Mouse (Mus musculus) cerebellum, adult 8-10 months (tissue): ENCODE results near the gene Lamtor2.

Experiments used
- DNase-seq: peaks from one replicate; pipeline ENCODE4 v3.0.0; 2022

Lamtor2 gene

DNA sequence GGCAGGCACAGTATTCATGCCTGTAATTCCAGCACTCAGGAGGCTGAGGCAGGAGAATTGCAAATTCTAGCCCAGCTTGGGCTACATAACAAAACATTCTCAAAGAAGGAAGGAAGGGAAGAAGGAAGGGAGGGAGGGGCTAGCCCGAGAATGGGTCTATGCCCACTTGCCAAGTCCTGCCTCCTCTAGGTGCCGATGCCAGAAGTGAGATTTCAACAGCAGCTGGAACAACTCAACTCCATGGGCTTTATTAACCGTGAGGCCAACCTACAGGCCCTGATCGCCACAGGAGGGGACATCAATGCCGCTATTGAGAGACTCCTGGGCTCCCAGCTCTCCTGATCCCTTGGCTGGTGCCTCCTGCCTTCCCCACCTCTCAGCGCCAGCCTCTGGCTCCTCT lies 15.0 kb upstream of the Lamtor2 start:
- no peak for DNase-seq

DNA sequence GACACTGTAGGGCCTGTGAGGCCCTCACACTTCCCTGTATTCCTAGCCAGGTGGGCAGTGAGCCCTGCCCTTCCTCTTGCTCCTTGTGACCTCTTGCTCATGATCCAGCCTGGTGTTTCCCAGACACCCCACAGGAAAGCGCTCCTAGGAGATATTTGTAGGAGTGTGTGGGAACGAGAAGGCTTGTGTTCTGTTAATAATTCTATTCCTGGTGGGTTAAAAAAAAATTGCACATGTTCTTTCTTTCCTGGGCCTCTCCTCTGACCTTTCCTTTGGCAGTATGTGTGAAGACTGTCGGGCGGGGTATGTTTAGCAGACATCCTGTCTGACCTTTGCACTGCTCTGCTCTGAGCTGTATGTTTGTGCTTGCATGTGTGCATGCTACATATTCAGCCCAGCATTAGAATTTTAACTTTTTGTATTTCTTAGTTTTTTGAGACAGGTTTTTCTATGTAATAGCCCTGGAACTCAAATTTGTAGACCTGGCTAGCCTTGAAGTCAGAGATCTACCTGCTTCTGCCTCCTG lies 13.7 kb upstream of the Lamtor2 start:
- no peak for DNase-seq

DNA sequence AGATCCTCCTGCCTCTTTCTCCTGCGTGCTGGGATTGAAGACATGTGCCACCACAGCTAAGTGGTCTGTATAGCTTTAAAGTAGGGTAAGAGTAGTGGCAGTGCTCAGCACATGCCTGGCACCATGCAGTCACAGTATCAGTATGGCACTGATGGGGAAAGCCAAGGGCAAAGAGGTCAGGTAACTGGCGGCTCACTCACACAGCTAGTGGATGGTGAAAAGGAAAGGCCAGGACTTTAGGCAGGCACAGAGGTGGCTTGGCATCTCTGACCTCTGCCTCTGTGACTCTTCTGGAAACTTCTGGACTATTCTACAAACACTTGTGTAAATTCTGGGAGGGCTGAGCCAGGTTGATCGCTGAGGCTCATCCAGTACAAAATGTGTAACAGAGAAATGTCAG lies 13.2 kb upstream of the Lamtor2 start:
- no peak for DNase-seq

DNA sequence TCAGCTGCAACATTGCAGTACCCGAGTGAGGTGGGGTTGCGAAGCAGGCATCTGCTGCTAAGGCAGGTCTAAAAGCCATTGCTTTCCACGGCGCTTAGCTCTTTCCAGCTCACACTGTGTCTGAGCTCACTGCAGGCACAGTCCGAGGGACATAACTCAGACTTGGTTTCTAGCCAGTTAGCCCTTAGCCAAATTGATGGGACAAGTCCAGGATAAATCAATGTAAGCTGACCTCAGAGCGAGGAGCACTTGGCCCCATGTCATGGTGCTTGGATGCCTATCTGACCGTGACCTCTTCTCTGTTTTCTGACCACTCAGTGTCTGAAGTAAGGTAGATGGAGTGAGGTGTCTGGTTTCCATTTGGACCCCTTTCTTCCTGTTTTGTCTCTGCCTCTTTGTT lies 11.1 kb upstream of the Lamtor2 start:
- DNase-seq = no peak

DNA sequence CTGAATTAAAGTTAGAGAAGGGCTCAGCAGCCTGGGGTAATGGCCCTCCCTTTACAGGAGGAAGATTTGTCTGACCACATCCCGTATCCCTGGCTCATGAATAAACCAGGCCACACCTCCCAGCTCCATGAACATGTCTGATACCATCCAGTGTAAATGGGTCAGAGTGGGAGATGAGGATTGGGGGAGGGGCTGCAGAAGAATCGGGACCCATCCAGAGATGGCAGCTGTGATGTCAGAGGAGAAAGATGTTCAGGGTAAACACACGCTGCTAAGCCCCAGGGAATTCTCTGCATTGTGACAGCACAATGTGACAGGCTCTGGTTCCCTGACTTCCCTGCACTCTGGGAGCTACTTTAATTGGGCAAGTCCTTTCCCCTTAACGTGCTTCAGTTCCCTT lies 10.6 kb upstream of the Lamtor2 start:
- no peak for DNase-seq

- DNase-seq = no peak
These were observed 9.1 kb upstream of the Lamtor2 start for GRCm38 (mm10) chr3:88561989-88562388.

GRCm38 (mm10) chr3:88559596-88559995 lies 6.7 kb upstream of the Lamtor2 start:
- DNase-seq = no peak

GRCm38 (mm10) chr3:88556616-88557015 lies 3.7 kb upstream of the Lamtor2 start:
- no peak for DNase-seq

DNA sequence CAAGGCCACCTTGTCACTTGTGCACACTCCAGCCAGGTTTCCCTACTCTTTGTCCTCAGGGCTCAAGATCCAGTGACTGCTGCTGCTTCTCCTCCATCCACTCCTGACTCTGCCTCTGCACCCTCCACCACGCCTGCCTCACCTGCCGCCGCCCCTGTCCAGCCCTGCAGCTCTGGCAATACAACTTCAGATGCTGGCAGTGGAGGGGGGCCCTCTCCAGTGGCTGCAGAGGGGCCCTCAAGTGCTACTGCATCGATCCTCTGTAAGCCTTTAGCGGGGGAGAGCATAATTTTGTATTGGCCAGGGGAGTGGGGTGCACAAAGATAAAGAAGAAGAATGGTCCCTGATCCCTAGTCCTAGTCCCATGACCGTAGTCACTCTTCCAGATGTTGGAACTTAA lies 2.9 kb upstream of the Lamtor2 start:
- no peak for DNase-seq

DNA sequence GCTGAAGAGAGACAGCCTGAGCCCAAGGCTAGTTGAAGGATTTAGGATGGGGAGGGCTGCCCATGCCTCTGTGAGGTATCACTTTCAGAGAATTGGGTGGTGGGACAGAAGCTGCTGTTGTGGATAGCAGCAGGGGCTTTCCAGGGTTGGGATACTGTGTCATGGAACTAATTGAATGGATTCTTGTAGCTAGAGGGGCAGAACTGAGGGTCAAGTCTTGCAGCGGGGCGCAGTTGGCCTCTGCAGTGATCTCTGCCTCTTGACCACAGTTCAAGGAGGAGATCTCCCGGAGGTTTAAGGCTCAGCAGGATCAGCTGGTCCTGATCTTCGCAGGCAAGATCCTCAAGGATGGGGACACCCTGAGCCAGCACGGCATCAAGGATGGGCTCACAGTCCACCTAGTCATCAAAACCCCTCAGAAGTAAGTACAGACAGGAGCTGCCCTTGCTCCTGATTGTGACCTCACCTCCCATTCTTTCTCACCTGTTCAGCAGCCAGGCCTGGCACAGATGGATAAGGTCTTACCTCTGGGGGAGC lies 2.3 kb upstream of the Lamtor2 start:
- no peak for DNase-seq

GRCm38 (mm10) chr3:88553880-88554586 lies 1.2 kb upstream of the Lamtor2 start:
- DNase-seq = no peak

- peak; percentile 92 for DNase-seq
These were observed 628 bp upstream of the Lamtor2 start, which contains the start of gene Ubqln4 for GRCm38 (mm10) chr3:88553525-88553879. Ubqln4 (plus strand) TSS chr3:88553758.

GRCm38 (mm10) chr3:88552082-88552645 lies 710 bp downstream of the Lamtor2 start:
- no peak for DNase-seq

DNA sequence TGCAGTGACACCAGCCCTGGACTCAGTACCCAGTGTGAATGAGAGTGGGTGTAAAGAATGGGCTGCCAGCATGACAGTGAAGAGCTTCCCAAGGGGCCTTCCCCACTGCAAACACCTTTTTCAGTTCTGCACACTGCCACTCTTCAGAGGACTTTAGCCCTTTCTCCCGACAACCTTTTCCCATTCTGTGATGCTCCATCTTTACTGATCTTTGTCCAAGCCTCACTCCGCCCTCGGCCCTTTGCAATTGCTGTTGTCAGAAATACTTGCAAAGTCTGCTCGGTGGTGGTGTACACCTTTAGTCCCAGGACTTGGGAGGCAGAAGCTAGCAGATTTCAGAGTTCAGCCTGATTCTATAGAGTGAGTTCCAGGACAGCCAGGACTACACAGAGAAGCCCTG lies 1.3 kb downstream of the Lamtor2 start:
- no peak for DNase-seq

DNA sequence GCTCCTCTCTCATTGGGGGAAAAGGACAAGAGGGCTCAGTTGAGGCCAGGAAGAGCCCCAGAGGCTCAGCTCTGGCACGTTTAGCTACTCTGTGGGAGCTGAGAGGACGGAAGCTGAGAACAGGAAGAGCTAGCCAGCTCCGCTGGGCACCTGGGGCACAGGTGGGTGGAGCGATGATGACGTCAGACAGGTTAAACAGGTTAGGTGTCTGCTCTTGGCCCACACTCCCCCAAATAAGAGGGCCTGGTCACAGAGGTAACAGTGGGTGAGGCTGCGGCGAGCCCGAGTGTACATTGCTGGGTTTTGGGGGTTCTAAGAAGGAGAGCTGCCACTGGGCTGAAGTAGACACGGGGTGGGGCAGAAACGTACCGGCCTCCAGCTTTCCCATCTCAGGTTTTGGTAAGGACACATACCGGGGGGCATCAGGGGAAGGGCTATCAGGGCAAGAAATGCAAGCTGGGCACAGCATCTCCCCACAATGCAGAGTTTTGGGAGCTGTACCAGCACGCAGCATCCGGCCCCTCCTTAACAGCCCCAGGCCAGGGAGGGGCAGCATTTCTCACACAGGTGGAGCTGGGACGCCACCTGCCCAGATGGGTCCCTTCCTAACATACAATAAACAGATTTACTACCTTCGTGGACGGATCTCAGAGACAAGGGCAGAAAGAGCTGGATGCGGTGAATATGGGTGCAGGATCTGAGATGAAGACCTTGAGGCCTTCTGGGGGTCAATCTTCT lies 4.5 kb downstream of the Lamtor2 start, which contains the start of gene Rab25:
Gene Rab25, minus strand, starts transcription at position 121 of the 738 bp plus-strand sequence.
- DNase-seq = no peak

DNA sequence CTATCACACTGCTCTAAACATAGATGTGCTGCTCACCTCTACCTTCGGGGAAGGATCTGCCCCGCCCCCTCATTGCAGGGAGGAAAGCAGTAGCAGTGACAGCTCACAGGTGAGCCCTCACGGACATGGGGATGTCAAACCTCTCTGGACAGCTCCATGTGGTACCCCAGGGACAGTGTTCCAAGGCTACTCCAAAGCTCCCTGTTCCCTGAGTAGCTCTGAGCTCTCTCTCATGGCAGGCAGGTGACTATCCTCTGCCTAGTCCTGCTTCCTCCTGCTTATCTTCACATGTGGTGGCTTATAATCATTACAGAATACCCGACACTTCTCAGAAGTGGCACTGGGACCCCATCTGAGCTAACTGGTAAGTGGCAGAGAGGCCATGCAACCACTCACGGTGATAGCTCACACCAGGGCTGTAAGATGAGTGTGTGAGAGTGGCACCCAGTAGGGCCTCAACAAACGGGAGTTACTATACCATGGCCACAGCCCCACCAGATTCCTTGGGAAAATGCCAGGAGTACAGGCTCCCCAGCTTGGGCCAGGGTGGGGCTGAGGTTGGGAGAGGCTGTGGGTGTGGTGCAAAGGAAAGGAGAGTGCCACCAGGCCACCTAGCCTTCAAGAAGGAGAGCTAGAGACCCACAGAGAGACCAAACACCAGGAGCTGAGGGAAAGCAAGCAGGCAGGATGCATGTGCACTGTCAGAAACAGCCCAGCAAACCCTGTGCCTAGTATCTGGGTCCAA lies 6.0 kb downstream of the Lamtor2 start:
- DNase-seq = no peak

DNA sequence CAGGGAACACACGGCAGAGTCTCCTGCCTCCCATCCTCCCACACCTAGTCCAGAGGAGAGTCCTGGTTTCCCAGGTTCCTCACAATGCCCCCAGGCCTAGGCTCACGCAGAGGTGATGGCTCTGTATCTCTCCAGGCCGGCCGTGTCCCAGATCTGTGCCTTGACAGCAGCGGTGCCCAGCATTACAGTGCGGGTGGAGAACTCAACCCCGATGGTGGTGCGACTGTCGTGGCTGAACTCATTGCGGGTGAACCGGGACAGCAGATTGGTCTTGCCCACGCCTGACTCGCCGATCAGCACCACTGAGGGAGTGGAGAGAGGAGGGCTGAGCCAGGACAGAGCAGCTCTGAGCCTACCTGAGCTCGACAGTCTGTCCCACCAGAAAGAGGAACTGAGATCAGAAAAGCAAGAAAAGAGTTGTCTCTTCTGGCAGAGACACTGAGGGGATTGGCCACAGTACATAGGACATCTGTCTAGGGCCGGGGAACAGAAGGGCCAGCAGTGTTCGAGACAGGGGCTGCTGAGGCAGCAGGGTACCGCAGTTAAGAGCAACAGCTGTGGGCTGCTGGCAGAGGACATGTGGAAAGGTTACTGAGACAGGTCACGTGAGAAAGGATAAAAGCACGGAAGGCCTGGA lies 7.8 kb downstream of the Lamtor2 start:
- DNase-seq = no peak

- DNase-seq = no peak
These were observed 8.4 kb downstream of the Lamtor2 start for GRCm38 (mm10) chr3:88544514-88544913.

- DNase-seq = no peak
These were observed 9.0 kb downstream of the Lamtor2 start for GRCm38 (mm10) chr3:88543651-88544410.

DNA sequence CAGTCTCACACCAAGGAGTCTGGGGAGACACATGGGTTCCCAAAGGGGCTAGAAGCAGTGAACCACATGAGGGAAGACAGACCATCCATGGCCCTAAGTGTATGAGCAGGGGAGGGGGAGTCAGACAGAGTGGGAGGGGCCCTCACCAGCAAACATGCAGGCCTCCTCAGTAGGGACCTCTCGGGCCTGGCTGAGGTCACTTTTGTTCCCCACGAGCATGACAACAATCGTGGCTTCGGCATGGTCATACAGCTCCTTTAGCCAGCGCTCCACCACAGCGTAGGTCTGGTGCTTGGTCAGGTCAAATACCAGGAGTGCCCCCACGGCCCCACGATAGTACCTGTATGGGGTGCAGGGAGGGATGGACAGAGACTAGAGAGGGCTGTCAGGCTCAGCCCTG lies 9.7 kb downstream of the Lamtor2 start:
- no peak for DNase-seq

GRCm38 (mm10) chr3:88542486-88542885 lies 10.4 kb downstream of the Lamtor2 start:
- no peak for DNase-seq
